Comparison of ENCODE assay signal across 25 mouse cellular contexts in genomic region chr4:98804476-98805134, GRCm38 (mm10). TPM values are rescaled to one million over a fixed set of nuclear protein-coding genes. Genes with fewer than 3 reads are reported as not detected.
DNase-seq lines count a peak whose midpoint lies in the region; ATAC-seq and TF ChIP-seq lines count a peak whose summit lies in the region.
"Had no signal": no experiment of that assay in that cellular context is flagged by ENCODE, and none has a peak within 500 bp of the region (broad histone marks: within the 10 kb centered on the region; RNA-seq: fewer than 3 reads in every experiment).

No protein-coding gene starts in this region.

- H3K27me3 ChIP-seq in heart, embryonic 10.5 days (ENCODE audit: insufficient read depth, poor library complexity, severe bottlenecking) = no peaks in the 10 kb centered on the region; the same call in 1 of the 2 replicates
- H3K27me3 ChIP-seq in midbrain, embryonic 10.5 days (ENCODE audit: low read depth, poor library complexity, severe bottlenecking) = no peaks in the 10 kb centered on the region
- no peaks in the 10 kb centered on the region for H3K27me3 ChIP-seq in midbrain, postnatal 0 days (ENCODE audit: insufficient read depth, low read length)
- no peaks in the 10 kb centered on the region for H3K27me3 ChIP-seq in forebrain, embryonic 13.5 days
- H3K27me3 ChIP-seq: CH12.LX; liver, embryonic 12.5 days; neural tube, embryonic 15.5 days; Patski had no signal

- no peaks in the 10 kb centered on the region for H3K9me3 ChIP-seq in heart, embryonic 10.5 days
- no peaks in the 10 kb centered on the region for H3K9me3 ChIP-seq in midbrain, embryonic 10.5 days (replicated peaks)
- H3K9me3 ChIP-seq in midbrain, postnatal 0 days (ENCODE audit: low read length) = no peaks in the 10 kb centered on the region
- H3K9me3 ChIP-seq in forebrain, embryonic 13.5 days (replicated peaks) = no peaks in the 10 kb centered on the region
- H3K9me3 ChIP-seq: liver, embryonic 12.5 days; neural tube, embryonic 15.5 days had no signal

- H3K4me2 ChIP-seq in midbrain, postnatal 0 days (ENCODE audit: low read depth, low read length, poor library complexity, severe bottlenecking) = no peak overlapping the region
- H3K4me2 ChIP-seq in forebrain, embryonic 13.5 days = no peak overlapping the region
- H3K4me2 ChIP-seq: liver, embryonic 12.5 days; neural tube, embryonic 15.5 days had no signal

- no peak for DNase-seq in heart, embryonic 10.5 days (ENCODE audit: low spot score)
- no peak for DNase-seq in heart, postnatal 4 days
- DNase-seq in midbrain, embryonic 10.5 days (ENCODE audit: low spot score) = peak; percentile 26
- no peak for DNase-seq in midbrain, postnatal 0 days (ENCODE audit: low spot score)
- DNase-seq in T-cell, adult 2 months (ENCODE audit: low spot score) = no peak
- DNase-seq in ovary, postnatal 14 days (ENCODE audit: low spot score) = no peak
- DNase-seq: cerebellum, adult 11 months; cerebellum, postnatal 36 days; lung, postnatal 14 days; right cerebral cortex, adult 18-20 months; spleen, adult 18-20 months had no signal

- H3K36me3 ChIP-seq in heart, embryonic 10.5 days = no peaks in the 10 kb centered on the region
- H3K36me3 ChIP-seq in midbrain, embryonic 10.5 days = no peaks in the 10 kb centered on the region
- H3K36me3 ChIP-seq in midbrain, postnatal 0 days (ENCODE audit: insufficient read depth, low read length) = no peaks in the 10 kb centered on the region
- H3K36me3 ChIP-seq in forebrain, embryonic 13.5 days (ENCODE audit: poor library complexity, severe bottlenecking) = no peaks in the 10 kb centered on the region
- H3K36me3 ChIP-seq: liver, embryonic 12.5 days; neural tube, embryonic 15.5 days had no signal

- ATAC-seq in midbrain, postnatal 0 days (ENCODE audit: low FRiP score) = no peak
- no peak for ATAC-seq in forebrain, embryonic 13.5 days
- ATAC-seq: liver, embryonic 12.5 days; Patski had no signal

- TF ChIP-seq POLR2A in embryonic fibroblast, embryonic 13.5 days (IDR thresholded peaks at IDR 0.05; ENCODE audit: low read depth, low read length) = no peak

- no peak overlapping the region for H3K9ac ChIP-seq in midbrain, postnatal 0 days (replicated peaks; ENCODE audit: low read length, poor library complexity, severe bottlenecking)
- no peak overlapping the region for H3K9ac ChIP-seq in forebrain, embryonic 13.5 days
- H3K9ac ChIP-seq: liver, embryonic 12.5 days; neural tube, embryonic 15.5 days had no signal

- WGBS in heart, embryonic 10.5 days = 61% methylated on average over 7 of the region's 7 CpGs
- WGBS in midbrain, embryonic 10.5 days = 67% methylated on average over 7 of the region's 7 CpGs
- whole genome bisulfite sequencing in midbrain, postnatal 0 days = 80% methylated on average over 7 of the region's 7 CpGs
- 77% methylated on average over 7 of the region's 7 CpGs for WGBS in forebrain, embryonic 13.5 days

- H3K4me3 ChIP-seq in heart, embryonic 10.5 days = no peak overlapping the region
- H3K4me3 ChIP-seq in midbrain, embryonic 10.5 days = no peak overlapping the region
- H3K4me3 ChIP-seq in midbrain, postnatal 0 days (ENCODE audit: low read depth, low read length) = no peak overlapping the region
- no peak overlapping the region for H3K4me3 ChIP-seq in embryonic fibroblast, embryonic 13.5 days (ENCODE audit: insufficient read depth, low read length)
- no peak overlapping the region for H3K4me3 ChIP-seq in forebrain, embryonic 13.5 days
- H3K4me3 ChIP-seq: liver, embryonic 12.5 days; neural tube, embryonic 15.5 days had no signal

- peak overlapping the region; percentile 74 for H3K27ac ChIP-seq in heart, embryonic 10.5 days
- H3K27ac ChIP-seq in midbrain, embryonic 10.5 days (replicated peaks) = 0 out of 2 replicates have a peak overlapping the region, but pooled peaks have one; percentile 38
- no peak overlapping the region for H3K27ac ChIP-seq in midbrain, postnatal 0 days (ENCODE audit: low read depth, low read length)
- peak overlapping the region; percentile 77 for H3K27ac ChIP-seq in embryonic fibroblast, embryonic 13.5 days (ENCODE audit: insufficient read depth, low read length)
- no peak overlapping the region for H3K27ac ChIP-seq in forebrain, embryonic 13.5 days
- H3K27ac ChIP-seq: liver, embryonic 12.5 days; neural tube, embryonic 15.5 days had no signal

- peaks cover 25% of the 10 kb centered on the region for H3K4me1 ChIP-seq in heart, embryonic 10.5 days
- peaks cover 7% of the 10 kb centered on the region for H3K4me1 ChIP-seq in midbrain, embryonic 10.5 days
- no peaks in the 10 kb centered on the region for H3K4me1 ChIP-seq in midbrain, postnatal 0 days (ENCODE audit: insufficient read depth, low read length)
- peaks cover 8% of the 10 kb centered on the region for H3K4me1 ChIP-seq in embryonic fibroblast, embryonic 13.5 days (ENCODE audit: control insufficient read depth, insufficient read depth, low read length)
- peaks cover 9% of the 10 kb centered on the region for H3K4me1 ChIP-seq in forebrain, embryonic 13.5 days
- H3K4me1 ChIP-seq: liver, embryonic 12.5 days; neural tube, embryonic 15.5 days had no signal

- no peak for TF ChIP-seq CTCF in midbrain, postnatal 0 days (IDR thresholded peaks at IDR 0.05)
- TF ChIP-seq CTCF in embryonic fibroblast, embryonic 13.5 days (IDR thresholded peaks at IDR 0.05; ENCODE audit: borderline replicate concordance, insufficient read depth, low read length) = no peak

RNA-seq across cellular contexts. Expression of gene Kank4, which starts 12.7 kb away (rescaled TPM):
- 0.34 and 0.60 TPM in 2 replicates for polyA plus RNA-seq in heart, embryonic 10.5 days (2016; fragmentation: Nextera tagmentation; extraction: Ambion mirVana)
- total RNA-seq in heart, postnatal 4 days (2021) = 1 to 10 TPM; 2.4 to 3.3 TPM
- 0.72 and 0.86 TPM in 2 replicates for polyA plus RNA-seq in midbrain, embryonic 10.5 days (2016; fragmentation: Nextera tagmentation; extraction: Ambion mirVana)
- 4.2 and 4.4 TPM in 2 replicates for total RNA-seq in midbrain, postnatal 0 days (2014; rRNA removed)
- polyA plus RNA-seq in midbrain, postnatal 0 days (2015; fragmentation: Nextera tagmentation; extraction: Ambion mirVana) = 0.32 and 0.49 TPM in 2 replicates
- 0.95 and 5.6 TPM in 2 replicates for polyA plus RNA-seq in embryonic fibroblast, embryonic 13.5 days (2011; ENCODE audit: insufficient read length, low read depth, missing spikeins)
- 0.19 and 0.38 TPM in 2 replicates for polyA plus RNA-seq in forebrain, embryonic 13.5 days (2015; fragmentation: Nextera tagmentation; extraction: Ambion mirVana)
- total RNA-seq: CH12.LX; granulocyte monocyte progenitor cell, adult 5-6 weeks had no signal
- polyA plus RNA-seq: Patski had no signal

RNA-seq across cellular contexts. Expression of gene I0C0044D17Rik, which starts 19.0 kb away (rescaled TPM):
- not detected in 2 replicates for polyA plus RNA-seq in heart, embryonic 10.5 days (2016; fragmentation: Nextera tagmentation; extraction: Ambion mirVana)
- total RNA-seq in heart, postnatal 4 days (2021) = not detected
- polyA plus RNA-seq in midbrain, embryonic 10.5 days (2016; fragmentation: Nextera tagmentation; extraction: Ambion mirVana) = not detected in 2 replicates
- not detected in 2 replicates for total RNA-seq in midbrain, postnatal 0 days (2014; rRNA removed)
- polyA plus RNA-seq in midbrain, postnatal 0 days (2015; fragmentation: Nextera tagmentation; extraction: Ambion mirVana) = not detected in 2 replicates
- polyA plus RNA-seq in embryonic fibroblast, embryonic 13.5 days (2011; ENCODE audit: insufficient read length, low read depth, missing spikeins) = not detected in 2 replicates
- not detected in 2 replicates for polyA plus RNA-seq in forebrain, embryonic 13.5 days (2015; fragmentation: Nextera tagmentation; extraction: Ambion mirVana)
- total RNA-seq: adrenal gland, adult 18-20 months; CH12.LX; gastrocnemius, adult 18-20 months; granulocyte monocyte progenitor cell, adult 5-6 weeks; layer of hippocampus, adult 8-10 months had no signal
- polyA plus RNA-seq: forebrain, embryonic 11.5 days; heart, postnatal 0 days; kidney, embryonic 14.5 days; liver, embryonic 12.5 days; neural tube, embryonic 15.5 days; Patski; stomach, embryonic 16.5 days had no signal

Comparison
In these comparisons a context has a peak if more than half of its experiments do, and no peak if none do; other contexts are left out.
1. H3K27ac ChIP-seq: peak in heart, embryonic 10.5 days (single experiment), midbrain, embryonic 10.5 days (single experiment) and embryonic fibroblast, embryonic 13.5 days (single experiment); none in midbrain, postnatal 0 days (single experiment) and forebrain, embryonic 13.5 days (single experiment).